Mouse (Mus musculus): ENCODE measurements around the gene Aldh5a1. TPM values are rescaled to one million over a fixed set of nuclear protein-coding genes. Genes with fewer than 3 reads are reported as not detected.
A peak's percentile ranks its signal among the peaks of the same experiment; 100 is the strongest.

The Aldh5a1 gene
- polyA plus RNA-seq, 1 experiment from 2014 or later = 3.5 TPM

- no peak overlapping the region for H3K27ac ChIP-seq (replicated peaks)
- no peaks in the 10 kb centered on the region for H3K27me3 ChIP-seq
- H3K4me1 ChIP-seq (replicated peaks) = no peaks in the 10 kb centered on the region
- H3K9ac ChIP-seq = no peak overlapping the region
- 68% methylated on average over 12 of the region's 12 CpGs for WGBS (ENCODE audit: insufficient replicate concordance)
- no peak for ATAC-seq (ENCODE audit: insufficient read depth)
- H3K4me3 ChIP-seq (replicated peaks) = no peak overlapping the region
- H3K9me3 ChIP-seq (replicated peaks) = no peaks in the 10 kb centered on the region
- no peak overlapping the region for H3K4me2 ChIP-seq
- H3K36me3 ChIP-seq (replicated peaks) = no peaks in the 10 kb centered on the region
These were observed 32.0 kb downstream of the Aldh5a1 start for GRCm38 (mm10) chr13:24905422-24905821.

- Histone ChIP-seq H3K27ac (replicated peaks) (no peak overlapping the region), H3K4me3 (replicated peaks) (no peak overlapping the region), H3K9me3 (replicated peaks) (no peaks in the 10 kb centered on the region), H3K4me2 (no peak overlapping the region), H3K27me3 (no peaks in the 10 kb centered on the region), H3K9ac (no peak overlapping the region), H3K4me1 (replicated peaks) (no peaks in the 10 kb centered on the region), H3K36me3 (replicated peaks) (no peaks in the 10 kb centered on the region)
- ATAC-seq (ENCODE audit: insufficient read depth) = no peak
- 48% methylated on average over 6 of the region's 6 CpGs for WGBS (ENCODE audit: insufficient replicate concordance)
These were observed 34.0 kb downstream of the Aldh5a1 start for GRCm38 (mm10) chr13:24903412-24903811.

- no peaks in the 10 kb centered on the region for H3K4me1 ChIP-seq (replicated peaks)
- no peak overlapping the region for H3K4me3 ChIP-seq (replicated peaks)
- H3K27ac ChIP-seq (replicated peaks) = no peak overlapping the region
- no peaks in the 10 kb centered on the region for H3K9me3 ChIP-seq (replicated peaks)
- H3K27me3 ChIP-seq = no peaks in the 10 kb centered on the region
- H3K36me3 ChIP-seq (replicated peaks) = no peaks in the 10 kb centered on the region
- no peak for ATAC-seq (ENCODE audit: insufficient read depth)
- WGBS (ENCODE audit: insufficient replicate concordance) = 66% methylated on average over 2 of the region's 2 CpGs
- H3K4me2 ChIP-seq = no peak overlapping the region
- H3K9ac ChIP-seq = no peak overlapping the region
These were observed 35.5 kb downstream of the Aldh5a1 start for GRCm38 (mm10) chr13:24901916-24902315.

- ATAC-seq (ENCODE audit: insufficient read depth) = no peak
- Histone ChIP-seq H3K9me3 (replicated peaks) (no peaks in the 10 kb centered on the region), H3K9ac (no peak overlapping the region), H3K4me3 (replicated peaks) (no peak overlapping the region), H3K4me2 (no peak overlapping the region), H3K4me1 (replicated peaks) (no peaks in the 10 kb centered on the region), H3K27ac (replicated peaks) (no peak overlapping the region), H3K36me3 (replicated peaks) (no peaks in the 10 kb centered on the region), H3K27me3 (no peaks in the 10 kb centered on the region)
- WGBS (ENCODE audit: insufficient replicate concordance) = 48% methylated on average over 2 of the region's 2 CpGs
These were observed 43.6 kb downstream of the Aldh5a1 start for GRCm38 (mm10) chr13:24893880-24894279.

GRCm38 (mm10) chr13:24892516-24892915 lies 44.9 kb downstream of the Aldh5a1 start:
- Histone ChIP-seq H3K4me3 (replicated peaks) (no peak overlapping the region), H3K9ac (no peak overlapping the region), H3K36me3 (replicated peaks) (no peaks in the 10 kb centered on the region), H3K27ac (replicated peaks) (no peak overlapping the region), H3K4me1 (replicated peaks) (no peaks in the 10 kb centered on the region), H3K9me3 (replicated peaks) (no peaks in the 10 kb centered on the region), H3K27me3 (no peaks in the 10 kb centered on the region), H3K4me2 (no peak overlapping the region)
- WGBS (ENCODE audit: insufficient replicate concordance) = 56% methylated on average over 3 of the region's 3 CpGs
- ATAC-seq (ENCODE audit: insufficient read depth) = no peak

- H3K4me3 ChIP-seq (replicated peaks) = no peak overlapping the region
- no peaks in the 10 kb centered on the region for H3K4me1 ChIP-seq (replicated peaks)
- ATAC-seq (ENCODE audit: insufficient read depth) = peak; percentile 22; the same call in 1 of the 2 replicates
- 51% methylated on average over 1 of the region's 1 CpGs for WGBS (ENCODE audit: insufficient replicate concordance)
- no peaks in the 10 kb centered on the region for H3K36me3 ChIP-seq (replicated peaks)
- no peaks in the 10 kb centered on the region for H3K27me3 ChIP-seq
- H3K9me3 ChIP-seq (replicated peaks) = no peaks in the 10 kb centered on the region
- H3K4me2 ChIP-seq = no peak overlapping the region
- H3K9ac ChIP-seq = no peak overlapping the region
- H3K27ac ChIP-seq (replicated peaks) = no peak overlapping the region
These were observed 47.9 kb downstream of the Aldh5a1 start for GRCm38 (mm10) chr13:24889554-24889953.

GRCm38 (mm10) chr13:24882411-24882810 lies 55.0 kb downstream of the Aldh5a1 start:
- no peak overlapping the region for H3K4me2 ChIP-seq
- no peaks in the 10 kb centered on the region for H3K9me3 ChIP-seq (replicated peaks)
- H3K9ac ChIP-seq = no peak overlapping the region
- WGBS (ENCODE audit: insufficient replicate concordance) = 77% methylated on average over 6 of the region's 6 CpGs
- H3K4me3 ChIP-seq (replicated peaks) = no peak overlapping the region
- H3K36me3 ChIP-seq (replicated peaks) = no peaks in the 10 kb centered on the region
- 0 out of 2 replicates have a peak, but pooled peaks cover 3% of the 10 kb centered on the region for H3K4me1 ChIP-seq (replicated peaks)
- no peak overlapping the region for H3K27ac ChIP-seq (replicated peaks)
- no peaks in the 10 kb centered on the region for H3K27me3 ChIP-seq
- ATAC-seq (ENCODE audit: insufficient read depth) = no peak

DNA sequence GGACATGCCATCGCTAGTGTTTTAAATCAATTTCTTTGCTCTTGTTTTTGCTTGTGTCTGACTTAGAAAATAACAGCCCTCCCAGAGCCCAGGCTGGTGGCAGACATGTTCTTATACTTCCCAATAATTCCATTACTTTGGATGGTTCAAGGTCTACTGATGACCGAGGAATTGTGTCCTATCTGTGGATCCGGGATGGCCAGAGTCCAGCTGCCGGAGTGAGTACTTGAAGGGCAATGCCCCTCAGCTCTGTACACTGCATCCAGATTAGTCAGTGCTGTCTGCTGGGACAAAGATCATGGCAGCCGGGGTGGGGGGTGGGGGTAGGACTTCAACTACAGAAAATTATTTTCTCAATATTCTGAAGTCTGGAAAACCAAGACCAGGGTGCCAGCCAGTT lies 56.8 kb downstream of the Aldh5a1 start:
- Histone ChIP-seq H3K9ac (no peak overlapping the region), H3K4me3 (replicated peaks) (no peak overlapping the region), H3K9me3 (replicated peaks) (no peaks in the 10 kb centered on the region), H3K27me3 (no peaks in the 10 kb centered on the region), H3K4me2 (no peak overlapping the region), H3K4me1 (replicated peaks) (0 out of 2 replicates have a peak, but pooled peaks cover 3% of the 10 kb centered on the region), H3K27ac (replicated peaks) (no peak overlapping the region), H3K36me3 (replicated peaks) (no peaks in the 10 kb centered on the region)
- 66% methylated on average over 5 of the region's 5 CpGs for WGBS (ENCODE audit: insufficient replicate concordance)
- no peak for ATAC-seq (ENCODE audit: insufficient read depth)

DNA sequence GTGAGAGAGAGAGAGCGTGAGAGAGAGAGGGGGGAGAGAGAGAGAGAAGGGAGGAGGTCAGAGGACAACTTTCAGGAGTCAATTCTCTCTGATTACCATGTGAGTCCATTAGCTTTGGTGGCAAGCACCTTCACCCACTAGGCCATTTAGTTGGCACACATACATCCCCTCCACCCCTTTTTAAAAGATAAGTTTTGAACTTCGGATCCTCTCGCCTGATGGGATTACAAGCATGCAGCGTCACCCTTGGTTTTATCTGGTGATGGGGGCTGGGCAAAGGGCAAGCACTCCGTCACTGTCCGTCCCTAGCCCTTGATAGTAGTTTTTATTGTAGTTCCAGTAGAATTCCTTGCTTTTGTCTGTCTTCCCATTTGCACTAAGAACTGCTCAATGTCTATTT lies 57.3 kb downstream of the Aldh5a1 start:
- Histone ChIP-seq H3K27me3 (no peaks in the 10 kb centered on the region), H3K4me3 (replicated peaks) (no peak overlapping the region), H3K9me3 (replicated peaks) (no peaks in the 10 kb centered on the region), H3K9ac (no peak overlapping the region), H3K27ac (replicated peaks) (no peak overlapping the region), H3K4me1 (replicated peaks) (0 out of 2 replicates have a peak, but pooled peaks cover 3% of the 10 kb centered on the region), H3K4me2 (no peak overlapping the region), H3K36me3 (replicated peaks) (no peaks in the 10 kb centered on the region)
- no peak; the same call in 1 of the 2 replicates for ATAC-seq (ENCODE audit: insufficient read depth)
- 64% methylated on average over 6 of the region's 6 CpGs for WGBS (ENCODE audit: insufficient replicate concordance)

DNA sequence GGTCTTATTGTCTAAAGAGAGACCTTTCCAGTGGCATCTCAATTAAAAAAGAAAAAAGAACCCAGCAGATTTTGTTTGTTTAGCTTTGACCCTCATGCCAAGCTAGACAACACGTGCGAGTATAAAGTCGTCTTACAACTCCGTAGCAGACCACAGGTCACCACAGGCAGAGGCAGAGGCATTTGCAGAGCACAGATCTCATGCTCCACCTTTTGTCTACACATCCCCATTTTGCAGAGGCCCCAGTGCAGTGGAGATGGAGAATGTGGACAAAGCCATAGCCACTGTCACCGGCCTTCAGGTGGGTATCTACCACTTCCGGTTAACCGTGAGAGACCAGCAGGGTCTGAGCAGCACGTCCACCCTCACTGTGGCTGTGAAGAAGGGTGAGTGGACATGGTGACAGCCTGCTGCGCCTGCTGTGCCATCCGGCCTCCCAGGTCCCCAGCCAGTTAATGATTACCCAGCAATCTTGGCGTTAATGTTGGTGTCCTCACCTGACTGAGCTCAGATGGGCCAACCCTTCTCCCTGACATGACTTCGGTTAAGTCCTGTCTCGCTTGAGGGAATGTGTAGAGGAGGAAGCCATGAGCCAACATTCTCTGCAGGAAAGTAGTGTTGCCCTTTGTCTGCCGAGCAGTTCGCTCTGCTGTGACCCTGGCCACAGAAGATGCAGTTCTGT lies 58.0 kb downstream of the Aldh5a1 start:
- Histone ChIP-seq H3K4me1 (replicated peaks) (0 out of 2 replicates have a peak, but pooled peaks cover 3% of the 10 kb centered on the region), H3K4me3 (replicated peaks) (no peak overlapping the region), H3K27ac (replicated peaks) (no peak overlapping the region), H3K9ac (peak overlapping the region; percentile 11; the same call in 1 of the 2 replicates), H3K27me3 (no peaks in the 10 kb centered on the region), H3K4me2 (no peak overlapping the region), H3K36me3 (replicated peaks) (no peaks in the 10 kb centered on the region), H3K9me3 (replicated peaks) (no peaks in the 10 kb centered on the region)
- peak; percentile 56; the same call in 1 of the 2 replicates for ATAC-seq (ENCODE audit: insufficient read depth)
- WGBS (ENCODE audit: insufficient replicate concordance) = 69% methylated on average over 15 of the region's 15 CpGs

GRCm38 (mm10) chr13:24868233-24868632 lies 69.2 kb downstream of the Aldh5a1 start:
- ATAC-seq (ENCODE audit: insufficient read depth) = no peak
- Histone ChIP-seq H3K4me3 (replicated peaks) (no peak overlapping the region), H3K4me2 (no peak overlapping the region), H3K36me3 (replicated peaks) (no peaks in the 10 kb centered on the region), H3K27ac (replicated peaks) (no peak overlapping the region), H3K27me3 (no peaks in the 10 kb centered on the region), H3K4me1 (replicated peaks) (no peaks in the 10 kb centered on the region; the same call in 1 of the 2 replicates), H3K9ac (no peak overlapping the region), H3K9me3 (replicated peaks) (no peaks in the 10 kb centered on the region)
- 65% methylated on average over 7 of the region's 7 CpGs for WGBS (ENCODE audit: insufficient replicate concordance)

DNA sequence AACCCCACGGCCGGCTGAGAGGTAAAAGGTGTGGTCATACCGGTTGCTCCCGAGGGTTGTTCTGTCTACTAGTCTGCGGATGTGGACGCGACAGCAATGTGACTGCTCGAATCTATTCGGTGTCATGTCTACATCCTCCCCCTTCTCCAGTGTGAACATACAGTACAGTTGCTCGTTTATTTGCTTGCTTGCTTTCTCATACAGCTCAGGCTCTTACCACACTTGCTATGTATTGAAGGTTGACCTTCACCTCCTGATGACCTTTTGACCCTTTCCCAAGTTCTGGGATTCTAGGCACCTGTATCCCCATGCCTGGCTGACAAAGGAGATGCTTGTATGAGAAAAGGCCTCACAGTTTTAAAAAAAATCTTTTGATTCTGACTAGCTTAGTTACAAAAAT lies 69.7 kb downstream of the Aldh5a1 start:
- no peak for ATAC-seq (ENCODE audit: insufficient read depth)
- Histone ChIP-seq H3K27me3 (no peaks in the 10 kb centered on the region), H3K9ac (no peak overlapping the region), H3K4me3 (replicated peaks) (no peak overlapping the region), H3K4me1 (replicated peaks) (no peaks in the 10 kb centered on the region; the same call in 1 of the 2 replicates), H3K27ac (replicated peaks) (no peak overlapping the region), H3K4me2 (no peak overlapping the region), H3K36me3 (replicated peaks) (no peaks in the 10 kb centered on the region), H3K9me3 (replicated peaks) (no peaks in the 10 kb centered on the region)
- 76% methylated on average over 10 of the region's 10 CpGs for WGBS (ENCODE audit: insufficient replicate concordance)

Measured in liver, embryonic 15.5 days (tissue).